Mouse (Mus musculus): ENCODE results near the gene 1600014C10Rik. TPM values are rescaled to one million over a fixed set of nuclear protein-coding genes. Genes with fewer than 3 reads are reported as not detected.

The 1600014C10Rik gene
- polyA plus RNA-seq, 1 experiment from 2014 or later: 18.2 TPM

GRCm38 (mm10) chr7:38199907-38200605 is 17.0 kb downstream of the 1600014C10Rik start:
- WGBS: 69% methylated on average over 8 of the region's 8 CpGs
- no peak overlapping the region for H3K9ac ChIP-seq (ENCODE audit: low read depth, low read length)

GRCm38 (mm10) chr7:38200606-38201289 is 17.7 kb downstream of the 1600014C10Rik start:
- H3K9ac ChIP-seq (ENCODE audit: low read depth, low read length): no peak overlapping the region
- H3K4me1 ChIP-seq (replicated peaks; ENCODE audit: control insufficient read depth, insufficient read depth, low read length): no peaks in the 10 kb centered on the region; the same call in 1 of the 2 replicates
- peak; percentile 83 for ATAC-seq
- H3K4me3 ChIP-seq (ENCODE audit: low read depth, low read length): 0 out of 2 replicates have a peak overlapping the region, but pooled peaks have one; percentile 9
- H3K9me3 ChIP-seq (ENCODE audit: control insufficient read depth): no peaks in the 10 kb centered on the region
- peak; percentile 100 for TF ChIP-seq CTCF (IDR thresholded peaks at IDR 0.05; ENCODE audit: low read depth)
- peak overlapping the region; percentile 55 for H3K4me2 ChIP-seq (replicated peaks; ENCODE audit: low read depth)
- peaks cover 6% of the 10 kb centered on the region for H3K36me3 ChIP-seq (ENCODE audit: control insufficient read depth, insufficient read depth)
- H3K27me3 ChIP-seq (replicated peaks; ENCODE audit: control insufficient read depth, insufficient read depth, low read length): no peaks in the 10 kb centered on the region
- no peak overlapping the region for H3K27ac ChIP-seq (ENCODE audit: low read depth, low read length)
- 2% methylated on average over 28 of the region's 28 CpGs for whole genome bisulfite sequencing

More at GRCm38 (mm10) chr7:38199907-38200605, 17.0 kb downstream of the 1600014C10Rik start:
- Histone ChIP-seq H3K4me2 (replicated peaks; ENCODE audit: low read depth) (peak overlapping the region; percentile 55), H3K4me1 (replicated peaks; ENCODE audit: control insufficient read depth, insufficient read depth, low read length) (no peaks in the 10 kb centered on the region; the same call in 1 of the 2 replicates), H3K36me3 (ENCODE audit: control insufficient read depth, insufficient read depth) (peaks cover 6% of the 10 kb centered on the region), H3K27me3 (replicated peaks; ENCODE audit: control insufficient read depth, insufficient read depth, low read length) (no peaks in the 10 kb centered on the region), H3K9me3 (ENCODE audit: control insufficient read depth) (no peaks in the 10 kb centered on the region), H3K27ac (ENCODE audit: low read depth, low read length) (no peak overlapping the region), H3K4me3 (ENCODE audit: low read depth, low read length) (no peak overlapping the region)
- TF ChIP-seq CTCF (IDR thresholded peaks at IDR 0.05; ENCODE audit: low read depth): no peak
- no peak for ATAC-seq

GRCm38 (mm10) chr7:38201290-38201658 is 18.3 kb downstream of the 1600014C10Rik start:
- H3K36me3 ChIP-seq (ENCODE audit: control insufficient read depth, insufficient read depth): peaks cover under 1% of the 10 kb centered on the region
- WGBS: 34% methylated on average over 3 of the region's 3 CpGs
- H3K4me3 ChIP-seq (ENCODE audit: low read depth, low read length): no peak overlapping the region
- H3K27ac ChIP-seq (ENCODE audit: low read depth, low read length): no peak overlapping the region
- H3K9ac ChIP-seq (ENCODE audit: low read depth, low read length): no peak overlapping the region
- ATAC-seq: no peak
- no peaks in the 10 kb centered on the region for H3K9me3 ChIP-seq (ENCODE audit: control insufficient read depth)
- H3K27me3 ChIP-seq (replicated peaks; ENCODE audit: control insufficient read depth, insufficient read depth, low read length): no peaks in the 10 kb centered on the region
- H3K4me1 ChIP-seq (replicated peaks; ENCODE audit: control insufficient read depth, insufficient read depth, low read length): no peaks in the 10 kb centered on the region; the same call in 1 of the 2 replicates
- no peak for TF ChIP-seq CTCF (IDR thresholded peaks at IDR 0.05; ENCODE audit: low read depth)
- no peak overlapping the region for H3K4me2 ChIP-seq (replicated peaks; ENCODE audit: low read depth)

- Histone ChIP-seq H3K9me3 (ENCODE audit: control insufficient read depth) (no peaks in the 10 kb centered on the region), H3K4me3 (ENCODE audit: low read depth, low read length) (no peak overlapping the region), H3K36me3 (ENCODE audit: control insufficient read depth, insufficient read depth) (no peaks in the 10 kb centered on the region), H3K4me2 (replicated peaks; ENCODE audit: low read depth) (no peak overlapping the region), H3K9ac (ENCODE audit: low read depth, low read length) (no peak overlapping the region), H3K4me1 (replicated peaks; ENCODE audit: control insufficient read depth, insufficient read depth, low read length) (no peaks in the 10 kb centered on the region; the same call in 1 of the 2 replicates), H3K27ac (ENCODE audit: low read depth, low read length) (no peak overlapping the region), H3K27me3 (replicated peaks; ENCODE audit: control insufficient read depth, insufficient read depth, low read length) (no peaks in the 10 kb centered on the region)
- WGBS: 89% methylated on average over 6 of the region's 6 CpGs
- peak; percentile 41 for TF ChIP-seq CTCF (IDR thresholded peaks at IDR 0.05; ENCODE audit: low read depth)
- no peak for ATAC-seq
Measured at GRCm38 (mm10) chr7:38204314-38204713, 21.3 kb downstream of the 1600014C10Rik start.

GRCm38 (mm10) chr7:38205801-38206200 is 22.8 kb downstream of the 1600014C10Rik start:
- Histone ChIP-seq H3K9ac (ENCODE audit: low read depth, low read length) (no peak overlapping the region), H3K4me2 (replicated peaks; ENCODE audit: low read depth) (no peak overlapping the region), H3K36me3 (ENCODE audit: control insufficient read depth, insufficient read depth) (no peaks in the 10 kb centered on the region), H3K9me3 (ENCODE audit: control insufficient read depth) (no peaks in the 10 kb centered on the region), H3K4me1 (replicated peaks; ENCODE audit: control insufficient read depth, insufficient read depth, low read length) (no peaks in the 10 kb centered on the region), H3K27ac (ENCODE audit: low read depth, low read length) (no peak overlapping the region), H3K27me3 (replicated peaks; ENCODE audit: control insufficient read depth, insufficient read depth, low read length) (no peaks in the 10 kb centered on the region), H3K4me3 (ENCODE audit: low read depth, low read length) (no peak overlapping the region)
- WGBS: 67% methylated on average over 2 of the region's 2 CpGs
- ATAC-seq: no peak
- no peak for TF ChIP-seq CTCF (IDR thresholded peaks at IDR 0.05; ENCODE audit: low read depth)

GRCm38 (mm10) chr7:38206564-38206963 is 23.5 kb downstream of the 1600014C10Rik start:
- Histone ChIP-seq H3K27me3 (replicated peaks; ENCODE audit: control insufficient read depth, insufficient read depth, low read length) (no peaks in the 10 kb centered on the region), H3K4me3 (ENCODE audit: low read depth, low read length) (no peak overlapping the region), H3K4me2 (replicated peaks; ENCODE audit: low read depth) (no peak overlapping the region), H3K4me1 (replicated peaks; ENCODE audit: control insufficient read depth, insufficient read depth, low read length) (no peaks in the 10 kb centered on the region), H3K36me3 (ENCODE audit: control insufficient read depth, insufficient read depth) (no peaks in the 10 kb centered on the region), H3K9ac (ENCODE audit: low read depth, low read length) (no peak overlapping the region), H3K27ac (ENCODE audit: low read depth, low read length) (no peak overlapping the region), H3K9me3 (ENCODE audit: control insufficient read depth) (no peaks in the 10 kb centered on the region)
- 75% methylated on average over 3 of the region's 3 CpGs for WGBS
- no peak for TF ChIP-seq CTCF (IDR thresholded peaks at IDR 0.05; ENCODE audit: low read depth)
- no peak for ATAC-seq

All from intestine, postnatal 0 days (tissue).